Mouse (Mus musculus) forebrain, embryonic 12.5 days (tissue): ENCODE measurements around the gene Wwc2. TPM values are rescaled to one million over a fixed set of nuclear protein-coding genes. Genes with fewer than 3 reads are reported as not detected.

Experiments
- ATAC-seq: fragments of 200-750 bp; cut with Nextera tagmentation; 2 replicates; pipeline ENCODE4 v1.8.0; 2017; ENCODE audit warnings: moderate TSS enrichment; ENCODE audit not compliant: low FRiP score
- H3K27ac ChIP-seq: fragments of 300-500 bp; sonication (generic); 2 replicates; pipeline ENCODE4 v1.5.1; 2016; ENCODE audit warnings: mild to moderate bottlenecking
- H3K27me3 ChIP-seq: fragments of 300-500 bp; sonication (generic); 2 replicates; pipeline ENCODE4 v1.6.1; 2016; ENCODE audit warnings: mild to moderate bottlenecking
- H3K36me3 ChIP-seq: fragments of 300-500 bp; sonication (generic); replicated peaks from 2 replicates; pipeline ENCODE4 v1.6.1; 2016; ENCODE audit warnings: mild to moderate bottlenecking
- H3K4me1 ChIP-seq: fragments of 300-500 bp; sonication (generic); 2 replicates; pipeline ENCODE4 v1.6.1; 2016
- H3K4me2 ChIP-seq: fragments of 300-500 bp; sonication (generic); 2 replicates; pipeline ENCODE4 v1.6.1; 2016; ENCODE audit warnings: mild to moderate bottlenecking, moderate library complexity
- H3K4me3 ChIP-seq: fragments of 300-500 bp; sonication (generic); replicated peaks from 2 replicates; pipeline ENCODE4 v1.5.1; 2016; ENCODE audit warnings: mild to moderate bottlenecking
- H3K9ac ChIP-seq: fragments of 300-500 bp; sonication (generic); 2 replicates; pipeline ENCODE4 v1.6.1; 2016; ENCODE audit warnings: mild to moderate bottlenecking
- H3K9me3 ChIP-seq: fragments of 300-500 bp; sonication (generic); 2 replicates; pipeline ENCODE4 v1.6.1; 2016
- WGBS: fragments of 180-500 bp; shearing (Covaris S2); methylation state at CpG from one replicate; pipeline ENCODE4 v1.1.7; 2016; 5-methylcytosine and 5-hydroxymethylcytosine counted together
- polyA plus RNA-seq: library from polyadenylated mRNA; unstranded; fragments of >200 nt; fragmentation: Nextera tagmentation; extraction: Ambion mirVana; gene quantifications from 2 replicates; pipeline ENCODE4 v1.2.1, GENCODE M21; 2016

Gene Wwc2
- polyA plus RNA-seq, 1 experiment from 2014 or later: 9.1 TPM

GRCm38 (mm10) chr8:48009399-48009798 is 18.7 kb upstream of the Wwc2 start:
- H3K9ac ChIP-seq: no peak overlapping the region
- no peak for ATAC-seq
- no peak overlapping the region for H3K4me3 ChIP-seq
- H3K36me3 ChIP-seq: no peaks in the 10 kb centered on the region
- H3K27me3 ChIP-seq: no peaks in the 10 kb centered on the region
- H3K9me3 ChIP-seq: no peaks in the 10 kb centered on the region
- 90% methylated on average over 15 of the region's 15 CpGs for WGBS
- H3K4me2 ChIP-seq: no peak overlapping the region
- no peak overlapping the region for H3K27ac ChIP-seq
- H3K4me1 ChIP-seq: no peaks in the 10 kb centered on the region

GRCm38 (mm10) chr8:48008936-48009335 is 18.2 kb upstream of the Wwc2 start:
- Histone ChIP-seq H3K9ac (no peak overlapping the region), H3K9me3 (no peaks in the 10 kb centered on the region), H3K27ac (no peak overlapping the region), H3K36me3 (no peaks in the 10 kb centered on the region), H3K4me1 (no peaks in the 10 kb centered on the region), H3K4me2 (no peak overlapping the region), H3K4me3 (no peak overlapping the region), H3K27me3 (no peaks in the 10 kb centered on the region)
- no peak for ATAC-seq
- 86% methylated on average over 8 of the region's 8 CpGs for WGBS

GRCm38 (mm10) chr8:48006869-48007268 is 16.1 kb upstream of the Wwc2 start:
- ATAC-seq: no peak
- H3K9me3 ChIP-seq: no peaks in the 10 kb centered on the region
- 91% methylated on average over 4 of the region's 4 CpGs for WGBS

GRCm38 (mm10) chr8:48002551-48002950 is 11.8 kb upstream of the Wwc2 start:
- Histone ChIP-seq H3K27ac (no peak overlapping the region), H3K36me3 (no peaks in the 10 kb centered on the region), H3K4me2 (no peak overlapping the region), H3K9ac (no peak overlapping the region), H3K4me3 (no peak overlapping the region), H3K4me1 (no peaks in the 10 kb centered on the region), H3K27me3 (no peaks in the 10 kb centered on the region), H3K9me3 (no peaks in the 10 kb centered on the region)
- WGBS: 91% methylated on average over 8 of the region's 8 CpGs
- no peak for ATAC-seq

More at GRCm38 (mm10) chr8:48006869-48007268, 16.1 kb upstream of the Wwc2 start:
- Histone ChIP-seq H3K4me2 (no peak overlapping the region), H3K36me3 (no peaks in the 10 kb centered on the region), H3K9ac (no peak overlapping the region), H3K4me1 (no peaks in the 10 kb centered on the region), H3K27me3 (no peaks in the 10 kb centered on the region), H3K27ac (no peak overlapping the region), H3K4me3 (no peak overlapping the region)

GRCm38 (mm10) chr8:48001395-48001794 is 10.7 kb upstream of the Wwc2 start:
- Histone ChIP-seq H3K4me2 (no peak overlapping the region), H3K36me3 (no peaks in the 10 kb centered on the region), H3K9ac (no peak overlapping the region), H3K27me3 (no peaks in the 10 kb centered on the region), H3K4me1 (no peaks in the 10 kb centered on the region), H3K9me3 (no peaks in the 10 kb centered on the region), H3K4me3 (no peak overlapping the region), H3K27ac (no peak overlapping the region)
- WGBS: 97% methylated on average over 6 of the region's 6 CpGs
- no peak for ATAC-seq

- H3K27ac ChIP-seq: no peak overlapping the region
- no peak overlapping the region for H3K4me3 ChIP-seq
- whole genome bisulfite sequencing: 54% methylated on average over 1 of the region's 1 CpGs
- no peak overlapping the region for H3K9ac ChIP-seq
- H3K27me3 ChIP-seq: no peaks in the 10 kb centered on the region
- ATAC-seq: no peak
- H3K9me3 ChIP-seq: no peaks in the 10 kb centered on the region
- no peak overlapping the region for H3K4me2 ChIP-seq
- H3K4me1 ChIP-seq: no peaks in the 10 kb centered on the region
- no peaks in the 10 kb centered on the region for H3K36me3 ChIP-seq
These were observed 6.0 kb upstream of the Wwc2 start for GRCm38 (mm10) chr8:47996712-47997111.

- H3K27me3 ChIP-seq: no peaks in the 10 kb centered on the region
- no peak overlapping the region for H3K27ac ChIP-seq
- no peaks in the 10 kb centered on the region for H3K9me3 ChIP-seq
- 81% methylated on average over 3 of the region's 3 CpGs for WGBS
- no peak overlapping the region for H3K9ac ChIP-seq
- peaks cover 3% of the 10 kb centered on the region; the same call in 1 of the 2 replicates for H3K4me1 ChIP-seq
- no peak overlapping the region for H3K4me3 ChIP-seq
- H3K36me3 ChIP-seq: no peaks in the 10 kb centered on the region
- no peak for ATAC-seq
- H3K4me2 ChIP-seq: no peak overlapping the region
These were observed 5.4 kb upstream of the Wwc2 start for GRCm38 (mm10) chr8:47996126-47996525.

GRCm38 (mm10) chr8:47995391-47995790 is 4.7 kb upstream of the Wwc2 start:
- Histone ChIP-seq H3K9me3 (no peaks in the 10 kb centered on the region), H3K4me3 (no peak overlapping the region), H3K4me2 (no peak overlapping the region), H3K4me1 (peaks cover 6% of the 10 kb centered on the region; the same call in 1 of the 2 replicates), H3K27ac (no peak overlapping the region), H3K9ac (no peak overlapping the region), H3K36me3 (no peaks in the 10 kb centered on the region), H3K27me3 (no peaks in the 10 kb centered on the region)
- ATAC-seq: no peak
- WGBS: 85% methylated on average over 6 of the region's 6 CpGs

- WGBS: 79% methylated on average over 25 of the region's 25 CpGs
- H3K9ac ChIP-seq: no peak overlapping the region
- peaks cover 7% of the 10 kb centered on the region for H3K4me1 ChIP-seq
- no peaks in the 10 kb centered on the region for H3K9me3 ChIP-seq
- no peak overlapping the region for H3K4me3 ChIP-seq
- no peak for ATAC-seq
- H3K4me2 ChIP-seq: no peak overlapping the region
- no peak overlapping the region for H3K27ac ChIP-seq
- no peaks in the 10 kb centered on the region for H3K36me3 ChIP-seq
- no peaks in the 10 kb centered on the region for H3K27me3 ChIP-seq
These were observed 4.0 kb upstream of the Wwc2 start for GRCm38 (mm10) chr8:47994618-47995274.

GRCm38 (mm10) chr8:47990386-47990772 is 345 bp downstream of the Wwc2 start:
- ATAC-seq: peak; percentile 96
- H3K27me3 ChIP-seq: no peaks in the 10 kb centered on the region

GRCm38 (mm10) chr8:47989655-47990385 is 904 bp downstream of the Wwc2 start:
- no peaks in the 10 kb centered on the region for H3K36me3 ChIP-seq
- H3K4me3 ChIP-seq: peak overlapping the region; percentile 79
- H3K9me3 ChIP-seq: no peaks in the 10 kb centered on the region
- WGBS: under 1% methylated on average over 44 of the region's 66 CpGs
- peak overlapping the region; percentile 96 for H3K4me2 ChIP-seq
- peaks cover 27% of the 10 kb centered on the region for H3K4me1 ChIP-seq
- H3K27me3 ChIP-seq: no peaks in the 10 kb centered on the region
- peak; percentile 67 for ATAC-seq
- peak overlapping the region; percentile 89 for H3K9ac ChIP-seq
- peak overlapping the region; percentile 79 for H3K27ac ChIP-seq

More at GRCm38 (mm10) chr8:47990386-47990772, 345 bp downstream of the Wwc2 start:
- Histone ChIP-seq H3K4me3 (peak overlapping the region; percentile 79), H3K36me3 (no peaks in the 10 kb centered on the region), H3K27ac (peak overlapping the region; percentile 79), H3K4me2 (peak overlapping the region; percentile 96), H3K9me3 (no peaks in the 10 kb centered on the region), H3K4me1 (peaks cover 22% of the 10 kb centered on the region), H3K9ac (peak overlapping the region; percentile 89)
- WGBS: 0% methylated on average over 43 of the region's 45 CpGs

- H3K4me3 ChIP-seq: peak overlapping the region; percentile 79
- no peaks in the 10 kb centered on the region for H3K27me3 ChIP-seq
- H3K27ac ChIP-seq: no peak overlapping the region
- peak overlapping the region; percentile 89 for H3K9ac ChIP-seq
- ATAC-seq: no peak
- peak overlapping the region; percentile 96 for H3K4me2 ChIP-seq
- 20% methylated on average over 8 of the region's 8 CpGs for WGBS
- H3K4me1 ChIP-seq: peaks cover 27% of the 10 kb centered on the region
- no peaks in the 10 kb centered on the region for H3K36me3 ChIP-seq
- no peaks in the 10 kb centered on the region for H3K9me3 ChIP-seq
These were observed 1.5 kb downstream of the Wwc2 start for GRCm38 (mm10) chr8:47989211-47989610.

GRCm38 (mm10) chr8:47988111-47988510 is 2.6 kb downstream of the Wwc2 start:
- Histone ChIP-seq H3K27me3 (no peaks in the 10 kb centered on the region), H3K36me3 (no peaks in the 10 kb centered on the region), H3K4me2 (no peak overlapping the region), H3K4me3 (no peak overlapping the region), H3K9ac (no peak overlapping the region), H3K27ac (no peak overlapping the region), H3K4me1 (peaks cover 27% of the 10 kb centered on the region), H3K9me3 (no peaks in the 10 kb centered on the region)
- ATAC-seq: no peak
- WGBS: 89% methylated on average over 15 of the region's 15 CpGs
